Mouse (Mus musculus) megakaryocyte, embryonic 14.5 days (primary cell): ENCODE results near the gene Lipm. TPM values are rescaled to one million over a fixed set of nuclear protein-coding genes. Genes with fewer than 3 reads are reported as not detected.

ENCODE experiments used
- H3K27me3 ChIP-seq: replicated peaks from 2 replicates; pipeline ENCODE3; 2012; ENCODE audit warnings: inconsistent platforms
- H3K36me3 ChIP-seq: replicated peaks from 2 replicates; pipeline ENCODE3; 2012; ENCODE audit warnings: low read length, inconsistent platforms, mixed read lengths
- H3K4me1 ChIP-seq: 2 replicates; pipeline ENCODE4 v1.6.1; 2012; ENCODE audit warnings: inconsistent platforms
- H3K4me3 ChIP-seq: replicated peaks from 2 replicates; pipeline ENCODE3; 2012; ENCODE audit warnings: moderate library complexity, mild to moderate bottlenecking, inconsistent platforms
- H3K9me3 ChIP-seq: 2 replicates; pipeline ENCODE4 v1.6.1; 2012; ENCODE audit warnings: inconsistent platforms
- FLI1 ChIP-seq: IDR thresholded peaks from 2 replicates; pipeline ENCODE4 v1.6.1; 2012; ENCODE audit warnings: low read length, inconsistent platforms, mixed read lengths
- GATA1 ChIP-seq: IDR thresholded peaks from 3 replicates; pipeline ENCODE4 v1.6.1; 2012; ENCODE audit warnings: mixed read lengths, low read length, inconsistent platforms, borderline replicate concordance
- polyA plus RNA-seq: library from polyadenylated mRNA; stranded (reverse); fragments of >175 nt; gene quantifications from 2 replicates; pipeline ENCODE4 v1.2.3, GENCODE M21; 2012; ENCODE audit warnings: low replicate concordance; ENCODE audit not compliant: insufficient read depth

The Lipm gene
- polyA plus RNA-seq, 1 experiment: not detected

- H3K4me1 ChIP-seq: peaks cover under 1% of the 10 kb centered on the region; the same call in 1 of the 2 replicates
- no peak overlapping the region for H3K4me3 ChIP-seq
- H3K36me3 ChIP-seq: no peaks in the 10 kb centered on the region
- no peaks in the 10 kb centered on the region for H3K27me3 ChIP-seq
- TF ChIP-seq FLI1: no peak
- TF ChIP-seq GATA1: no peak
- H3K9me3 ChIP-seq: no peaks in the 10 kb centered on the region
These were observed 62.0 kb downstream of the Lipm start for GRCm38 (mm10) chr19:34162693-34163092.

GRCm38 (mm10) chr19:34165891-34166290, 65.2 kb downstream of the Lipm start, which contains the start of gene Ankrd22:
Gene Ankrd22 (minus strand): TSS chr19:34166053.
- no peaks in the 10 kb centered on the region for H3K27me3 ChIP-seq
- no peak within 1 kb of the TSS for H3K4me3 ChIP-seq
- H3K36me3 ChIP-seq: no peaks in the 10 kb centered on the region
- H3K4me1 ChIP-seq: peaks cover 5% of the 10 kb centered on the region; the same call in 1 of the 2 replicates
- TF ChIP-seq GATA1 (no peak), FLI1 (no peak)
- H3K9me3 ChIP-seq: no peaks in the 10 kb centered on the region

GRCm38 (mm10) chr19:34166386-34166785, 65.7 kb downstream of the Lipm start:
- Histone ChIP-seq H3K4me3 (no peak overlapping the region), H3K9me3 (no peaks in the 10 kb centered on the region), H3K27me3 (no peaks in the 10 kb centered on the region), H3K36me3 (no peaks in the 10 kb centered on the region), H3K4me1 (peaks cover 10% of the 10 kb centered on the region)
- TF ChIP-seq GATA1 (no peak), FLI1 (no peak)

GRCm38 (mm10) chr19:34167896-34168661, 67.3 kb downstream of the Lipm start:
- H3K36me3 ChIP-seq: no peaks in the 10 kb centered on the region
- peaks cover 17% of the 10 kb centered on the region for H3K4me1 ChIP-seq
- H3K4me3 ChIP-seq: no peak overlapping the region
- no peaks in the 10 kb centered on the region for H3K27me3 ChIP-seq
- no peak for TF ChIP-seq GATA1
- TF ChIP-seq FLI1: no peak
- no peaks in the 10 kb centered on the region for H3K9me3 ChIP-seq

- Histone ChIP-seq H3K36me3 (no peaks in the 10 kb centered on the region), H3K27me3 (no peaks in the 10 kb centered on the region), H3K4me1 (peaks cover 28% of the 10 kb centered on the region), H3K9me3 (no peaks in the 10 kb centered on the region), H3K4me3 (no peak overlapping the region)
- no peak for TF ChIP-seq FLI1
- TF ChIP-seq GATA1: no peak
These were observed 68.4 kb downstream of the Lipm start for GRCm38 (mm10) chr19:34169121-34169520.

GRCm38 (mm10) chr19:34171167-34171566, 70.4 kb downstream of the Lipm start:
- H3K36me3 ChIP-seq: no peaks in the 10 kb centered on the region
- H3K4me1 ChIP-seq: peaks cover 35% of the 10 kb centered on the region
- peak overlapping the region; percentile 53 for H3K4me3 ChIP-seq
- TF ChIP-seq GATA1: no peak
- TF ChIP-seq FLI1: no peak
- H3K9me3 ChIP-seq: no peaks in the 10 kb centered on the region
- H3K27me3 ChIP-seq: no peaks in the 10 kb centered on the region

Other genes with a start within 250 kb of the Lipm start
- 1.2 TPM in 1 of 2 replicates, not detected in the other for gene Lipf, start 139.7 kb upstream of the Lipm start, polyA plus RNA-seq
- not detected in 2 replicates for gene Lipk, start 92.6 kb upstream of the Lipm start, polyA plus RNA-seq
- not detected in 2 replicates for gene Lipn, start 33.6 kb upstream of the Lipm start, polyA plus RNA-seq
- not detected in 2 replicates for gene Ankrd22, start 65.1 kb downstream of the Lipm start, polyA plus RNA-seq
- 1.1 TPM in 1 of 2 replicates, not detected in the other for gene Stambpl1, start 91.3 kb downstream of the Lipm start, polyA plus RNA-seq
- gene Acta2, start 154.7 kb downstream of the Lipm start, polyA plus RNA-seq: not detected in 2 replicates
- 0.47 TPM in 1 of 2 replicates, not detected in the other for gene Fas, start 189.7 kb downstream of the Lipm start, polyA plus RNA-seq